ENCODE assay signal across 21 mouse cellular contexts in genomic region chr8:92699922-92700540, GRCm38 (mm10). TPM values are rescaled to one million over a fixed set of nuclear protein-coding genes. Genes with fewer than 3 reads are reported as not detected.
DNase-seq lines count a peak whose midpoint lies in the region; ATAC-seq lines count a peak whose summit lies in the region.
"Had no signal": no experiment of that assay in that cellular context is flagged by ENCODE, and none has a peak within 500 bp of the region (broad histone marks: within the 10 kb centered on the region; RNA-seq: fewer than 3 reads in every experiment).

No protein-coding gene starts in this region.

- H3K36me3 ChIP-seq in forebrain, embryonic 16.5 days (ENCODE audit: control insufficient read depth, insufficient read depth), result no peaks in the 10 kb centered on the region
- H3K36me3 ChIP-seq in forebrain, embryonic 13.5 days (ENCODE audit: poor library complexity, severe bottlenecking), result no peaks in the 10 kb centered on the region
- no peaks in the 10 kb centered on the region for H3K36me3 ChIP-seq in midbrain, embryonic 14.5 days (ENCODE audit: control insufficient read depth, insufficient read depth, low read length)
- no peaks in the 10 kb centered on the region for H3K36me3 ChIP-seq in midbrain, embryonic 10.5 days
- H3K36me3 ChIP-seq: forebrain, embryonic 12.5 days; heart, embryonic 13.5 days; hindbrain, embryonic 12.5 days had no signal

- no peak overlapping the region for H3K4me3 ChIP-seq in forebrain, embryonic 16.5 days (replicated peaks; ENCODE audit: low read length)
- no peak overlapping the region for H3K4me3 ChIP-seq in forebrain, embryonic 13.5 days
- no peak overlapping the region for H3K4me3 ChIP-seq in midbrain, embryonic 14.5 days (replicated peaks; ENCODE audit: low read depth, low read length)
- H3K4me3 ChIP-seq in midbrain, embryonic 10.5 days, result no peak overlapping the region
- H3K4me3 ChIP-seq: forebrain, embryonic 12.5 days; heart, embryonic 13.5 days; hindbrain, embryonic 12.5 days had no signal

- H3K27ac ChIP-seq in forebrain, embryonic 16.5 days (ENCODE audit: low read length), result no peak overlapping the region
- H3K27ac ChIP-seq in forebrain, embryonic 13.5 days, result no peak overlapping the region
- H3K27ac ChIP-seq in midbrain, embryonic 14.5 days (replicated peaks; ENCODE audit: low read depth, low read length), result no peak overlapping the region
- H3K27ac ChIP-seq in midbrain, embryonic 10.5 days (replicated peaks), result no peak overlapping the region
- H3K27ac ChIP-seq: forebrain, embryonic 12.5 days; heart, embryonic 13.5 days; hindbrain, embryonic 12.5 days had no signal

- no peaks in the 10 kb centered on the region for H3K9me3 ChIP-seq in forebrain, embryonic 16.5 days (ENCODE audit: control insufficient read depth, low read length)
- H3K9me3 ChIP-seq in forebrain, embryonic 13.5 days (replicated peaks), result no peaks in the 10 kb centered on the region
- no peaks in the 10 kb centered on the region for H3K9me3 ChIP-seq in midbrain, embryonic 14.5 days (ENCODE audit: control insufficient read depth, low read length)
- H3K9me3 ChIP-seq in midbrain, embryonic 10.5 days (replicated peaks), result no peaks in the 10 kb centered on the region
- H3K9me3 ChIP-seq: forebrain, embryonic 12.5 days; heart, embryonic 13.5 days; hindbrain, embryonic 12.5 days had no signal

- no peaks in the 10 kb centered on the region for H3K27me3 ChIP-seq in forebrain, embryonic 16.5 days (replicated peaks; ENCODE audit: control insufficient read depth, insufficient read depth, low read length)
- peaks cover 5% of the 10 kb centered on the region; the same call in 1 of the 2 replicates for H3K27me3 ChIP-seq in forebrain, embryonic 13.5 days
- no peaks in the 10 kb centered on the region for H3K27me3 ChIP-seq in midbrain, embryonic 14.5 days (ENCODE audit: control insufficient read depth, insufficient read depth, low read length)
- no peaks in the 10 kb centered on the region for H3K27me3 ChIP-seq in midbrain, embryonic 10.5 days (ENCODE audit: low read depth, poor library complexity, severe bottlenecking)
- H3K27me3 ChIP-seq: CH12.LX; heart, embryonic 13.5 days had no signal

- peaks cover 5% of the 10 kb centered on the region for H3K4me1 ChIP-seq in forebrain, embryonic 16.5 days (replicated peaks; ENCODE audit: control insufficient read depth, insufficient read depth, low read length)
- peaks cover 10% of the 10 kb centered on the region for H3K4me1 ChIP-seq in forebrain, embryonic 13.5 days
- H3K4me1 ChIP-seq in midbrain, embryonic 14.5 days (ENCODE audit: control insufficient read depth, insufficient read depth, low read length), result no peaks in the 10 kb centered on the region
- H3K4me1 ChIP-seq in midbrain, embryonic 10.5 days, result peaks cover 5% of the 10 kb centered on the region

- no peak overlapping the region for H3K4me2 ChIP-seq in forebrain, embryonic 16.5 days (ENCODE audit: low read length)
- no peak overlapping the region for H3K4me2 ChIP-seq in forebrain, embryonic 13.5 days
- no peak overlapping the region for H3K4me2 ChIP-seq in midbrain, embryonic 14.5 days (ENCODE audit: low read length)
- H3K4me2 ChIP-seq: forebrain, embryonic 12.5 days; heart, embryonic 13.5 days; hindbrain, embryonic 12.5 days had no signal

- peak; percentile 51 for DNase-seq in midbrain, embryonic 14.5 days
- no peak for DNase-seq in midbrain, embryonic 10.5 days (ENCODE audit: low spot score)
- peak; percentile 34 for DNase-seq in brain, adult 2 months (ENCODE audit: low read depth, low spot score)
- peak; percentile 9 for DNase-seq in telencephalon, adult 2 months (ENCODE audit: low read depth, low spot score)
- DNase-seq: adrenal gland, adult 2 months; adrenal gland, postnatal 25 days; cerebellum, adult 11-12 months; cerebellum, adult 9-10 months; cerebellum, postnatal 25 days; gastrocnemius, postnatal 25 days; heart, postnatal 4 days had no signal

- WGBS in forebrain, embryonic 16.5 days, result 26% methylated on average over 8 of the region's 8 CpGs
- whole genome bisulfite sequencing in forebrain, embryonic 13.5 days, result 37% methylated on average over 8 of the region's 8 CpGs
- 55% methylated on average over 8 of the region's 8 CpGs for WGBS in midbrain, embryonic 14.5 days
- 76% methylated on average over 8 of the region's 8 CpGs for WGBS in midbrain, embryonic 10.5 days

- H3K9ac ChIP-seq in forebrain, embryonic 16.5 days (replicated peaks; ENCODE audit: low read depth, low read length), result no peak overlapping the region
- H3K9ac ChIP-seq in forebrain, embryonic 13.5 days, result no peak overlapping the region
- H3K9ac ChIP-seq in midbrain, embryonic 14.5 days (replicated peaks; ENCODE audit: low read length), result no peak overlapping the region
- H3K9ac ChIP-seq: forebrain, embryonic 12.5 days; heart, embryonic 13.5 days; hindbrain, embryonic 12.5 days had no signal

- peak; percentile 33; the same call in 1 of the 2 replicates for ATAC-seq in forebrain, embryonic 16.5 days
- no peak for ATAC-seq in forebrain, embryonic 13.5 days
- no peak for ATAC-seq in midbrain, embryonic 14.5 days (ENCODE audit: low FRiP score, low TSS enrichment)
- no peak for ATAC-seq in cerebellum, adult (ENCODE audit: insufficient number of reproducible peaks, low FRiP score, low TSS enrichment)
- ATAC-seq: hindbrain, embryonic 16.5 days; inflammation-experienced regulatory T-cells, adult 6 months; intestine, postnatal 0 days had no signal

RNA-seq across cellular contexts. Expression of gene Irx6, which starts 25.9 kb away (rescaled TPM):
- 0.14 and 0.16 TPM in 2 replicates for polyA plus RNA-seq in forebrain, embryonic 16.5 days (2015; fragmentation: Nextera tagmentation; extraction: Ambion mirVana)
- 0.27 and 0.69 TPM in 2 replicates for polyA plus RNA-seq in forebrain, embryonic 13.5 days (2015; fragmentation: Nextera tagmentation; extraction: Ambion mirVana)
- polyA plus RNA-seq in midbrain, embryonic 14.5 days (2014; fragmentation: Nextera tagmentation; extraction: Ambion mirVana), result 4.2 and 6.4 TPM in 2 replicates
- polyA plus RNA-seq in midbrain, embryonic 10.5 days (2016; fragmentation: Nextera tagmentation; extraction: Ambion mirVana), result 2.3 and 3.0 TPM in 2 replicates
- polyA plus RNA-seq: adrenal gland, adult 2 months; inflammation-experienced regulatory T-cells, adult 6 months had no signal
